Mouse (Mus musculus) right cerebral cortex, postnatal 14 days (tissue): ENCODE results near the gene Zdhhc9.

Experiments used
- DNase-seq: peaks from one replicate; pipeline ENCODE4 v3.0.0; 2022

Zdhhc9 gene

DNA sequence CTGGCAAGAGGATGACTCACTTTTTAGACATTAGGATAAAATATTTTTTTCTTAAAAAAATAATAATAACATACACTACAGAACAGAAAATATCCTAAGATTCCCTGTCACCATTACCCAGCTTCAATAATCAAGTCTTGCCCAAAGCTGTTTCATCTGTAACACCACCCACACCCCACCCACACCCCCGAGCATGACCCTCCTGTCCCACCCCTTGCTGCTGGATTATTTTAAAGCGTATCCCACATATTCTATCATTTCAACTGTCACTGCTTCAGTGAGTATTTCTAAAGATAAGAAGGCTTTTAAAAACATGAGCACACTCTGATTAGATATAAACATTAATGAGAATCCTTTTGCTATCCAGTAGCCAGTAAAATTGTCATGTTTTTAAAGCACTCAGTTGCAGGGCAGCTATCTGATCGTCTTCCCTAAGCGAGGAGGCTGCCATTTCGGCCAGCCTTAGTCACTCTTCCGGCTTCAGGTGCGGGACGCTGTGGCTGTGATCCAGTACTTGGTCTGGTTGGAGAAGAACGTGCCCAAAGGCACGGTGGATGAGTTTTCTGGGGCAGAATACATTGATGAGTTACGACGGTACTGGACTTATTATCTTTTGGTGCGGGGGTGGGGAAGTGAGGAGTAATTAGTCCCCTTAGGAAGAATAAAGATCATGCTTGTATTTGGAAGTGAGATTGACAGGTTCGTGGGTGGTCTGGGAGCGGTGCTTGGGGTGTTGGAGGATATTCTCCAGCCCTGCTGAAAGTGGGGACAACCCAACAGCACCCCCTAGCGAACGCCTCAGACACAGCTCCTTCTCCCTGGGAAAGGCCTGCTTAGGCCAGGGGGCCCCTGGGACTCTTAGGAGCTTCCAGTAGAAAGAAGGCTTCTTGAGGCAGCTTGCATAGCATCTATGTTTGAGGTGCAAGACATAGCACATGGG, 84.3 kb downstream of the Zdhhc9 start:
- DNase-seq: peak; percentile 57
